Mouse (Mus musculus) lung, embryonic 16.5 days (tissue): ENCODE results near the gene Fbrs. TPM values are rescaled to one million over a fixed set of nuclear protein-coding genes. Genes with fewer than 3 reads are reported as not detected.

ENCODE experiments used
- ATAC-seq: fragments of 200-750 bp; cut with Nextera tagmentation; 2 replicates; pipeline ENCODE4 v1.8.0; 2017; ENCODE audit warnings: low read depth, mild to moderate bottlenecking, moderate library complexity
- H3K27ac ChIP-seq: fragments of 300-500 bp; sonication (generic); 2 replicates; pipeline ENCODE4 v1.5.1; 2014; ENCODE audit warnings: mild to moderate bottlenecking, control low read depth, low read length
- H3K27me3 ChIP-seq: fragments of 300-500 bp; sonication (generic); 2 replicates; pipeline ENCODE4 v1.6.1; 2014; ENCODE audit warnings: low read depth, low read length, mixed read lengths; ENCODE audit not compliant: control insufficient read depth, insufficient read depth
- H3K36me3 ChIP-seq: fragments of 300-500 bp; sonication (generic); 2 replicates; pipeline ENCODE4 v1.6.1; 2014; ENCODE audit warnings: low read length; ENCODE audit not compliant: control insufficient read depth, insufficient read depth
- H3K4me1 ChIP-seq: fragments of 300-500 bp; sonication (generic); replicated peaks from 2 replicates; pipeline ENCODE4 v1.6.1; 2014; ENCODE audit warnings: low read length, mixed read lengths; ENCODE audit not compliant: control insufficient read depth, insufficient read depth
- H3K4me2 ChIP-seq: fragments of 300-500 bp; sonication (generic); 2 replicates; pipeline ENCODE4 v1.6.1; 2014; ENCODE audit warnings: low read depth, low read length, control low read depth
- H3K4me3 ChIP-seq: fragments of 300-500 bp; sonication (generic); 2 replicates; pipeline ENCODE4 v1.5.1; 2014; ENCODE audit warnings: mild to moderate bottlenecking, low read length, control low read depth
- H3K9ac ChIP-seq: fragments of 300-500 bp; sonication (generic); 2 replicates; pipeline ENCODE4 v1.6.1; 2014; ENCODE audit warnings: low read length, control low read depth
- H3K9me3 ChIP-seq: fragments of 300-500 bp; sonication (generic); 2 replicates; pipeline ENCODE4 v1.6.1; 2016; ENCODE audit warnings: low read length; ENCODE audit not compliant: control insufficient read depth
- WGBS: fragments of 180-500 bp; shearing (Covaris S2); extraction: QIAGEN DNeasy Blood & Tissue Kit; methylation state at CpG from one replicate; pipeline ENCODE4 v1.1.7; 2014; 5-methylcytosine and 5-hydroxymethylcytosine counted together
- microRNA-seq: library from miRNA; unstranded; fragments of <30 nt; microRNA quantifications from one replicate; pipeline ENCODE4, GENCODE M21; 2016
- polyA plus RNA-seq: library from polyadenylated mRNA; unstranded; fragments of >200 nt; fragmentation: Nextera tagmentation; extraction: Ambion mirVana; gene quantifications from 2 replicates; pipeline ENCODE4 v1.2.1, GENCODE M21; 2015

The Fbrs gene
- polyA plus RNA-seq, 1 experiment from 2014 or later, result 9.9 TPM

- peak overlapping the region; percentile 69 for H3K4me2 ChIP-seq
- H3K4me3 ChIP-seq, result peak overlapping the region; percentile 91
- no peaks in the 10 kb centered on the region for H3K9me3 ChIP-seq
- peak; percentile 89 for ATAC-seq
- WGBS, result under 1% methylated on average over 43 of the region's 93 CpGs
- H3K27me3 ChIP-seq, result no peaks in the 10 kb centered on the region
- peaks cover 16% of the 10 kb centered on the region for H3K36me3 ChIP-seq
- peak overlapping the region; percentile 95 for H3K9ac ChIP-seq
- peaks cover 13% of the 10 kb centered on the region for H3K4me1 ChIP-seq
- peak overlapping the region; percentile 98 for H3K27ac ChIP-seq
Observed at GRCm38 (mm10) chr7:127512231-127513015, 33.4 kb downstream of the Fbrs start.

- H3K4me1 ChIP-seq, result peaks cover 13% of the 10 kb centered on the region
- H3K9me3 ChIP-seq, result no peaks in the 10 kb centered on the region
- H3K9ac ChIP-seq, result peak overlapping the region; percentile 95
- peak overlapping the region; percentile 91 for H3K4me3 ChIP-seq
- peak overlapping the region; percentile 62 for H3K4me2 ChIP-seq
- H3K27me3 ChIP-seq, result no peaks in the 10 kb centered on the region
- peaks cover 18% of the 10 kb centered on the region for H3K36me3 ChIP-seq
- peak overlapping the region; percentile 98 for H3K27ac ChIP-seq
- WGBS, result 20% methylated on average over 8 of the region's 8 CpGs
- ATAC-seq, result no peak; the same call in 1 of the 2 replicates
Observed at GRCm38 (mm10) chr7:127513016-127513390, 34.0 kb downstream of the Fbrs start.

- peak overlapping the region; percentile 98 for H3K27ac ChIP-seq
- no peak for ATAC-seq
- peaks cover 18% of the 10 kb centered on the region for H3K36me3 ChIP-seq
- WGBS, result 73% methylated on average over 3 of the region's 3 CpGs
- H3K9ac ChIP-seq, result 0 out of 2 replicates have a peak overlapping the region, but pooled peaks have one; percentile 20
- no peaks in the 10 kb centered on the region for H3K27me3 ChIP-seq
- H3K4me3 ChIP-seq, result peak overlapping the region; percentile 91
- H3K4me1 ChIP-seq, result peaks cover 13% of the 10 kb centered on the region
- peak overlapping the region; percentile 62 for H3K4me2 ChIP-seq
- no peaks in the 10 kb centered on the region for H3K9me3 ChIP-seq
Observed at GRCm38 (mm10) chr7:127513781-127514180, 34.8 kb downstream of the Fbrs start.

GRCm38 (mm10) chr7:127515846-127516245 lies 36.8 kb downstream of the Fbrs start:
- peaks cover 21% of the 10 kb centered on the region for H3K36me3 ChIP-seq
- no peaks in the 10 kb centered on the region for H3K27me3 ChIP-seq
- H3K9me3 ChIP-seq, result no peaks in the 10 kb centered on the region
- H3K27ac ChIP-seq, result no peak overlapping the region
- H3K4me2 ChIP-seq, result no peak overlapping the region
- no peak overlapping the region for H3K4me3 ChIP-seq
- WGBS, result 86% methylated on average over 7 of the region's 7 CpGs
- H3K4me1 ChIP-seq, result peaks cover 13% of the 10 kb centered on the region
- H3K9ac ChIP-seq, result no peak overlapping the region
- ATAC-seq, result no peak

GRCm38 (mm10) chr7:127516344-127516743 lies 37.3 kb downstream of the Fbrs start:
- no peak overlapping the region for H3K4me3 ChIP-seq
- no peak overlapping the region for H3K9ac ChIP-seq
- H3K4me1 ChIP-seq, result peaks cover 10% of the 10 kb centered on the region
- no peak for ATAC-seq
- H3K27me3 ChIP-seq, result no peaks in the 10 kb centered on the region
- 93% methylated on average over 6 of the region's 7 CpGs for WGBS
- no peak overlapping the region for H3K27ac ChIP-seq
- H3K36me3 ChIP-seq, result peaks cover 24% of the 10 kb centered on the region
- H3K4me2 ChIP-seq, result no peak overlapping the region
- no peaks in the 10 kb centered on the region for H3K9me3 ChIP-seq

GRCm38 (mm10) chr7:127519284-127519683 lies 40.3 kb downstream of the Fbrs start, which contains the start of gene Gm42715:
TSS of gene Gm42715 (plus strand) at chr7:127519584.
- H3K36me3 ChIP-seq, result peaks cover 49% of the 10 kb centered on the region
- no peaks in the 10 kb centered on the region for H3K4me1 ChIP-seq
- H3K4me2 ChIP-seq, result no peak within 1 kb of the TSS
- H3K4me3 ChIP-seq, result no peak within 1 kb of the TSS
- WGBS, result 93% methylated on average over 3 of the region's 3 CpGs
- H3K27me3 ChIP-seq, result no peaks in the 10 kb centered on the region
- no peak within 1 kb of the TSS for H3K9ac ChIP-seq
- no peak for ATAC-seq
- no peaks in the 10 kb centered on the region for H3K9me3 ChIP-seq
- no peak within 1 kb of the TSS for H3K27ac ChIP-seq

Small RNA genes within 50 kb of the gene (microRNA-seq; reads per million reads assigned to microRNA genes)
- gene Gm47278 (not detected), gene Mir7060 (not detected)

Other genes with a start within 250 kb of the Fbrs start
- 27.7 and 32.3 TPM in 2 replicates for gene Zfp553, start 246.1 kb upstream of the Fbrs start, polyA plus RNA-seq
- 23.2 and 23.4 TPM in 2 replicates for gene Sept1, start 246.1 kb upstream of the Fbrs start, polyA plus RNA-seq
- 36.9 and 48.7 TPM in 2 replicates for gene Zfp771, start 234.9 kb upstream of the Fbrs start, polyA plus RNA-seq
- gene Dctpp1, start 218.5 kb upstream of the Fbrs start, polyA plus RNA-seq, result 138 and 147 TPM in 2 replicates
- gene Sephs2, start 205.1 kb upstream of the Fbrs start, polyA plus RNA-seq, result 49.6 and 54.5 TPM in 2 replicates
- 2.1 and 3.1 TPM in 2 replicates for gene Itgal, start 182.9 kb upstream of the Fbrs start, polyA plus RNA-seq
- 15.1 and 17.6 TPM in 2 replicates for gene Zfp768, start 133.6 kb upstream of the Fbrs start, polyA plus RNA-seq
- 8.4 and 9.9 TPM in 2 replicates for gene Zfp747, start 103.1 kb upstream of the Fbrs start, polyA plus RNA-seq
- gene 9130019O22Rik, start 92.0 kb upstream of the Fbrs start, polyA plus RNA-seq, result 7.3 and 8.0 TPM in 2 replicates
- 5.7 and 6.6 TPM in 2 replicates for gene E430018J23Rik, start 85.6 kb upstream of the Fbrs start, polyA plus RNA-seq
- gene Zfp764, start 72.4 kb upstream of the Fbrs start, polyA plus RNA-seq, result 9.1 and 9.3 TPM in 2 replicates
- 24.9 and 25.3 TPM in 2 replicates for gene Zfp688, start 57.1 kb upstream of the Fbrs start, polyA plus RNA-seq
- gene Zfp689, start 30.0 kb upstream of the Fbrs start, polyA plus RNA-seq, result 6.4 and 6.7 TPM in 2 replicates
- 38.6 and 43.3 TPM in 2 replicates for gene Prr14, start 19.6 kb upstream of the Fbrs start, polyA plus RNA-seq
- 33.7 and 37.9 TPM in 2 replicates for gene Srcap, start 32.8 kb downstream of the Fbrs start, polyA plus RNA-seq
- gene Gm42715, start 40.4 kb downstream of the Fbrs start, polyA plus RNA-seq, result 14.6 and 15.2 TPM in 2 replicates
- gene Tmem265, start 82.2 kb downstream of the Fbrs start, polyA plus RNA-seq, result 8.4 and 8.7 TPM in 2 replicates
- 36.9 and 40.0 TPM in 2 replicates for gene Phkg2, start 94.1 kb downstream of the Fbrs start, polyA plus RNA-seq
- 23.6 and 23.7 TPM in 2 replicates for gene Ccdc189, start 109.4 kb downstream of the Fbrs start, polyA plus RNA-seq
- gene Rnf40, start 109.6 kb downstream of the Fbrs start, polyA plus RNA-seq, result 47.6 and 51.1 TPM in 2 replicates
- gene Zfp629, start 136.6 kb downstream of the Fbrs start, polyA plus RNA-seq, result 12.5 and 12.6 TPM in 2 replicates
- gene Bcl7c, start 229.7 kb downstream of the Fbrs start, polyA plus RNA-seq, result 40.5 and 46.1 TPM in 2 replicates
- 11.4 and 11.8 TPM in 2 replicates for gene Ctf1, start 233.5 kb downstream of the Fbrs start, polyA plus RNA-seq